Mouse (Mus musculus): Measurements from ENCODE around the gene Usp39.

DNA sequence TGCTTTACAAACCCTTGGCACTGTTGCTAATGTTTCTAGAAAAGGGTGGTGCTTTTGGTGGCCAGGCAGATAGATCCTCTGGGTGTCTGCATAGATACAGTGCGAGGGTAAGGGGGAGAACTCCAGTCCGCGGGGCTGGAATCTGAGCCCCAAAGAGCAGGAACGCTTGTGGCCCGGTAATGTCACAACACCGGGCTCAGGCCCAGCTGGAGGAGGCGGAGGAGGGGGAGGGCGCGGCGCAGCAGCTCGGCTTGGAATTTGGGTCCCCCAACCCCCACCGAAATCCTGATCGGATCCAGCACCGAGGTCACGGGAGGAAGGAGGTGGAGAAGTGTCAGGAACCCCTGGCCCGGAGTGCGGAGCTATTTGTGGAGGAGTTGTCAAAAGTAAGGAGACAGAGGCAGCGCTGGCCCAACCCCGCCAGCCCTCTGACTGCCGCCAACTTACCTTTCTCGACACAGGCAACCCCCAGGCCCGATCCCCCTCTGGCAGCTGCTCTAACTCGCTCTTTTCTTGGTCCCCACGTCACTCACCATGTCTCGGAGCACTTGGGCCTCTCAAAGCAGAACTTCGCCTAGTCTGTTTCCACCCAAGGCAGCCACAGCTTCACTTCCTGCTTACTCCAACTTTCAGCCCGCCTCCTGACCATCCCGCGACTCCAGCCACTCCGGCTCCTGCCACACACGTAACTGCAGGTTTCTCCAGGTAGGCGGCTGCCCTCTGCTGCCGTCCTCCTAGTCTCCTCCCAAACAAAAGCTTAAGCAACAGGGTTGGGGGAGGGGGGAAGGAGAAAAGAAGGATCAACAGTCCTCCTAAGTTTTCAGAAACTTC, 45.2 kb upstream of the Usp39 start, which contains the start of gene Vamp8:
- TF ChIP-seq CTCF (IDR thresholded peaks at IDR 0.05; ENCODE audit: borderline replicate concordance, insufficient read depth, low read depth, low read length) (no peak), POLR2A (IDR thresholded peaks at IDR 0.05; ENCODE audit: borderline replicate concordance, insufficient read depth, low read length) (peak; percentile 33; the same call in 1 of the 2 replicates)
